Mouse (Mus musculus) kidney, postnatal 0 days (tissue): ENCODE measurements around the gene Myl9. TPM values are rescaled to one million over a fixed set of nuclear protein-coding genes. Genes with fewer than 3 reads are reported as not detected.

Experiments used
- ATAC-seq: fragments of 200-750 bp; cut with Nextera tagmentation; replicated peaks from 2 replicates; pipeline ENCODE4 v1.8.0; 2017; ENCODE audit warnings: low read depth, moderate number of reproducible peaks, moderate TSS enrichment, moderate library complexity; ENCODE audit not compliant: low FRiP score
- DNase-seq: peaks from one replicate; pipeline ENCODE4 v3.0.0-alpha.2; 2016; ENCODE audit warnings: low spot score
- H3K27ac ChIP-seq: fragments of 300-500 bp; sonication (generic); 2 replicates; pipeline ENCODE4 v1.5.1; 2014; ENCODE audit warnings: mild to moderate bottlenecking
- H3K27me3 ChIP-seq: fragments of 300-500 bp; sonication (generic); 2 replicates; pipeline ENCODE4 v1.6.1; 2014; ENCODE audit warnings: low read length, mixed read lengths; ENCODE audit not compliant: insufficient read depth
- H3K36me3 ChIP-seq: fragments of 300-500 bp; sonication (generic); 2 replicates; pipeline ENCODE4 v1.6.1; 2014; ENCODE audit warnings: low read length, mixed read lengths; ENCODE audit not compliant: insufficient read depth
- H3K4me1 ChIP-seq: fragments of 300-500 bp; sonication (generic); replicated peaks from 2 replicates; pipeline ENCODE4 v1.6.1; 2014; ENCODE audit warnings: antibody characterized with exemption, low read length, mixed read lengths; ENCODE audit not compliant: insufficient read depth
- H3K4me2 ChIP-seq: fragments of 300-500 bp; sonication (generic); 2 replicates; pipeline ENCODE4 v1.6.1; 2014; ENCODE audit warnings: mild to moderate bottlenecking, low read length, moderate library complexity, mixed read lengths
- H3K4me3 ChIP-seq: fragments of 300-500 bp; sonication (generic); replicated peaks from 2 replicates; pipeline ENCODE4 v1.5.1; 2014; ENCODE audit warnings: low read depth, low read length
- H3K9ac ChIP-seq: fragments of 300-500 bp; sonication (generic); 2 replicates; pipeline ENCODE4 v1.6.1; 2014; ENCODE audit warnings: low read depth, low read length
- H3K9me3 ChIP-seq: fragments of 300-500 bp; sonication (generic); replicated peaks from 2 replicates; pipeline ENCODE4 v1.6.1; 2016; ENCODE audit warnings: low read length, inconsistent platforms, mixed read lengths
- CTCF ChIP-seq: IDR thresholded peaks from 2 replicates; pipeline ENCODE4 v1.5.1; 2016; ENCODE audit warnings: antibody characterized with exemption, low read depth, mild to moderate bottlenecking, moderate library complexity
- WGBS: fragments of 180-500 bp; shearing (Covaris S2); extraction: QIAGEN DNeasy Blood & Tissue Kit; methylation state at CpG from one replicate; pipeline ENCODE4 v1.1.7; 2014; 5-methylcytosine and 5-hydroxymethylcytosine counted together
- polyA plus RNA-seq: library from polyadenylated mRNA; unstranded; fragments of >200 nt; fragmentation: Nextera tagmentation; extraction: Ambion mirVana; gene quantifications from 2 replicates; pipeline ENCODE4 v1.2.1, GENCODE M21; 2015

The Myl9 gene
- polyA plus RNA-seq, 1 experiment from 2014 or later = 449 TPM

- Histone ChIP-seq H3K9me3 (no peaks in the 10 kb centered on the region), H3K36me3 (no peaks in the 10 kb centered on the region), H3K9ac (0 out of 2 replicates have a peak overlapping the region, but pooled peaks have one; percentile 27), H3K27ac (no peak overlapping the region), H3K4me3 (peak overlapping the region; percentile 18), H3K27me3 (no peaks in the 10 kb centered on the region), H3K4me2 (peak overlapping the region; percentile 48), H3K4me1 (peaks cover 19% of the 10 kb centered on the region)
- TF ChIP-seq CTCF = peak; percentile 38; the same call in 1 of the 2 replicates
- 53% methylated on average over 7 of the region's 7 CpGs for WGBS
- DNase-seq (peak; percentile 57), ATAC-seq (no peak)
Observed at GRCm38 (mm10) chr2:156777326-156778004, 2.2 kb downstream of the Myl9 start.

GRCm38 (mm10) chr2:156778571-156778970, 3.4 kb downstream of the Myl9 start:
- Histone ChIP-seq H3K27me3 (no peaks in the 10 kb centered on the region), H3K4me1 (peaks cover 19% of the 10 kb centered on the region), H3K4me3 (no peak overlapping the region), H3K9me3 (no peaks in the 10 kb centered on the region), H3K27ac (no peak overlapping the region), H3K36me3 (no peaks in the 10 kb centered on the region), H3K4me2 (peak overlapping the region; percentile 26), H3K9ac (no peak overlapping the region)
- ATAC-seq (no peak), DNase-seq (no peak)
- TF ChIP-seq CTCF = no peak
- WGBS = 76% methylated on average over 8 of the region's 8 CpGs

- Histone ChIP-seq H3K9ac (no peak overlapping the region), H3K27ac (no peak overlapping the region), H3K4me1 (peaks cover 18% of the 10 kb centered on the region), H3K4me3 (no peak overlapping the region), H3K36me3 (no peaks in the 10 kb centered on the region), H3K9me3 (no peaks in the 10 kb centered on the region), H3K4me2 (no peak overlapping the region), H3K27me3 (no peaks in the 10 kb centered on the region)
- no peak for DNase-seq
- WGBS = 79% methylated on average over 5 of the region's 5 CpGs
- TF ChIP-seq CTCF = no peak
- no peak for ATAC-seq
Observed at GRCm38 (mm10) chr2:156779036-156779435, 3.8 kb downstream of the Myl9 start.

- no peak overlapping the region for H3K9ac ChIP-seq
- H3K4me1 ChIP-seq = peaks cover 14% of the 10 kb centered on the region
- H3K27ac ChIP-seq = no peak overlapping the region
- H3K4me2 ChIP-seq = no peak overlapping the region
- H3K4me3 ChIP-seq = no peak overlapping the region
- no peaks in the 10 kb centered on the region for H3K36me3 ChIP-seq
- DNase-seq (no peak), ATAC-seq (no peak)
- no peak for TF ChIP-seq CTCF
- H3K27me3 ChIP-seq = no peaks in the 10 kb centered on the region
- 58% methylated on average over 2 of the region's 2 CpGs for WGBS
- no peaks in the 10 kb centered on the region for H3K9me3 ChIP-seq
Observed at GRCm38 (mm10) chr2:156779488-156779887, 4.3 kb downstream of the Myl9 start.

GRCm38 (mm10) chr2:156780129-156780528, 4.9 kb downstream of the Myl9 start:
- no peak for DNase-seq
- no peak for TF ChIP-seq CTCF
- Histone ChIP-seq H3K4me3 (no peak overlapping the region), H3K4me1 (peaks cover 7% of the 10 kb centered on the region; the same call in 1 of the 2 replicates), H3K36me3 (no peaks in the 10 kb centered on the region), H3K9me3 (no peaks in the 10 kb centered on the region), H3K4me2 (no peak overlapping the region; the same call in 1 of the 2 replicates), H3K27ac (no peak overlapping the region), H3K27me3 (no peaks in the 10 kb centered on the region), H3K9ac (no peak overlapping the region)
- ATAC-seq = no peak
- WGBS = 77% methylated on average over 9 of the region's 9 CpGs

- no peak for ATAC-seq
Observed at GRCm38 (mm10) chr2:156780752-156781151, 5.5 kb downstream of the Myl9 start.

More at GRCm38 (mm10) chr2:156780752-156781151, 5.5 kb downstream of the Myl9 start:
- no peak overlapping the region for H3K9ac ChIP-seq
- H3K36me3 ChIP-seq = no peaks in the 10 kb centered on the region
- WGBS = 26% methylated on average over 17 of the region's 17 CpGs
- peak overlapping the region; percentile 18 for H3K4me2 ChIP-seq
- H3K27me3 ChIP-seq = no peaks in the 10 kb centered on the region
- peak; percentile 80 for DNase-seq
- H3K4me3 ChIP-seq = no peak overlapping the region
- no peak overlapping the region for H3K27ac ChIP-seq
- 0 out of 2 replicates have a peak, but pooled peaks cover 6% of the 10 kb centered on the region for H3K4me1 ChIP-seq
- TF ChIP-seq CTCF = no peak
- H3K9me3 ChIP-seq = no peaks in the 10 kb centered on the region
